Mouse (Mus musculus) adrenal gland, adult 2 months (tissue): ENCODE results near the gene Nhej1. TPM values are rescaled to one million over a fixed set of nuclear protein-coding genes. Genes with fewer than 3 reads are reported as not detected.

Experiments used
- DNase-seq: peaks from one replicate; pipeline ENCODE4 v3.0.0; 2021
- polyA plus RNA-seq: library from polyadenylated mRNA; depleted of rRNA; stranded (reverse); fragments of >200 nt; gene quantifications from 2 replicates; pipeline ENCODE4 v1.2.3, GENCODE M21; 2012
- total RNA-seq, 2 experiments: library from RNA; stranded (reverse); gene quantifications; 2 replicates each; pipeline ENCODE4 v1.2.3; 2021

Nhej1 gene
- total and polyA plus RNA-seq, 3 experiments = 3.5 to 8.8 (median 5.7) TPM

DNA sequence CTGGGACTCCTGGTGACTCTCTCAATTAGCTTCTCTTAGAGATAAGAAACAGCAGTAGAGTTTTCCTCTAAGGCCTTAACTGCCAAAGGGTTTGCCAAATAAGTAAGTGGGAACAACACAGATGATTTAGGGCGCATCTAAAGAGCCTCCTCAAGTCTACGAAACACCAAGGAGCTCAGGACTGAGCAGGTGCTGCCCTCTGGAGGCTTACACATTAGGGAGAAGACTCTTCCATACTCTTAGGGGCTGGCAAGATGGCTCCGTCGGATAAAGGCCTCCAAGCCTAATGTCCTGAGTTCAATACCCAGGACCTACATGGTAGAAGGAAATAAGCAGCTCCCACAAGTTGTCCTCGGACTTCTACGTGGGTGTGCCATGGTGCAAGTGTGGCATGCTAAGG is 151.4 kb downstream of the Nhej1 start:
- DNase-seq = no peak

DNA sequence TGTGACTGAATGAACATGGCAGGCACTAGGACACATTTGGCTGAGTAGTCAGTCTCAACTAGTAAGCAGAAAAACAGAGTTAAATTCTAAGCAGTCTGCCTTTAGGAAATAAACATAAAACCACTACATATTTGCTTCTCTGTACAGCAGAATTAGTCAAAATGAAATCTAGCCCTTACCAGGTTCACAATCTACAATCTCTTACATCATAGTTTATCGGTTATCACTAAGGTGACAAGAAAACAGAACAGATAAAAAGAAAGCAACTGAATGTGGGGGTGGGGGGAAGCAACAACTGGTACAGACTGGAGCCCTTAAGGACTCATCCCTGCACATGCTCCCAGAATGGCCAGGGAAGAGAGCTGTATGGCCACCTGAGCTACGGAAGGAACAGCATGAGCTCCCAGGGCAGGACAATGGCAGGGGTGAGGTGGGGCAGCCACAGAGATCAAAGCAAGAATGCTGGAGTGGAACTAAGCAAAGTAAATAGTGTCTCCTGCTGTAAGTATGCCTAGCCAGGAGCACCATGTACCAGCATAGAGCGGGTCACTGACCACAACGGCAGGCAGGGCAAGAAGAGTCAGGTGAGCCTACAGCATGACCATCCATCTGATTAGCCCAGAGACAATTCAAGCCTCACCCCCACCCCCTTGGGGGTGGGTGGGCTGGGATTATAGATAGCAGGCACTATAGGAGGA is 153.5 kb downstream of the Nhej1 start:
- DNase-seq = no peak

DNA sequence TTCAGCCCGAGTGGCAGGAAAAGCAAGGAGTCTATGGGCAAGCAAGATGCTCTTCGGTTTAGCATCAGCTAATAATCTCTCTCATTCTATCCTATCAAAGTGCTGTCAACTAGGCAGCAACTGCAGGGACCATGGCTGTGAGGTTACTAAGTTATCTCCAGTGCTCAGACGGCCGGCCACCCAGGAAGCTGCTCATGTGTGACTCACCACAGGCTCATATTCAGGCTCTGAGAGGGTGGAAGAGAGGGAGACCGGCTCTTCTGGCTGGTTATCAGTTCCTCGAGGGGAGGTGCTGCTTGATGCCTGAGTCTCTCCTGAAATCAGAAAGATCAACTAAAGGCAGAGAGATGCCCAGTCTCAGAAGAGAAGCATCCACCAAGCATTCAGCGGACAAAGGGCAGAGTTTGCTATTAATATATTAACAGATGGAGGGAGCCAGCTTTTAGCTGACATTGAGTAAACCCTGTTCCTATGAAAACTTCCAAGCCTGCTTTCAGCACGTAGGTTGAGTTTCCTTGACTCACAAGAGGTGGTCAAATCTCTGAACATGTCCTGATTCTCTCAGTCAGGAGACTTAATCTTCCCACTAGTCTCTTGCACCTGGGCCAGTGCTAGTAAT is 156.9 kb downstream of the Nhej1 start:
- peak; percentile 14 for DNase-seq

DNA sequence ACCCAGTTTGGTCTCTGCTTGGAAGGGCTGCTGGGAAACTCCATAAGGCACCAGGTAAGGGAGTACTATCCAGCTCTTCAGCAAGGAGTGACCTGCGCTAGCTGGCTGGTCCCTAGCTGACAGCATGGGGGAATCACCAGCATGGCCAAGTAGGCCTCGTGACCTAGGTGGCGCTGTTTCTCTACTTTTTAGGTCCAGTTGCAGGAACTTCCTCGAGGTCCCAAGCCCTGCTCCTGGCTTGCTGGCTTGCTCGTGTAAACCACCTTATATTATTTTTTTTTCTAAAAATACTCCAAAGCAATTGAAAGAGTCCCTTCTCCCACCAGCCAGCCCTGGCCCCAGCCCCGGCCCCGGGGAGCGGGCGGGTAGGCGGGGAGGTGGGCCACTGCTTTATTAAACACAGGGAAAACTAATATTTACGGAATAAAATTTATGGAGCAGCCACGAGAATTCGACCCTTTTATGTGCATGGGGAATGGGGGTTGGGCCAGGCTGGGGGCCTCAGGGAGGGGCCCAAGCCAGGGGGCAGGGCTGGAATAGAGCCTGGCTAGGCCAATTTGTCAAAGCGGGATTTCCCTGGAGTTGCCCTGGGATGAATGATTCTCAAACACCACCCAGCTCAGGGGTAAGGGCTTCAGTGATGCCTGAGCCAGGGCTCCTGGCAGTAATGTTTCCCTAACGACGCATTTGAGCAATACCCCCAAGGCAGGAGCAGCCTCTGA is 160.3 kb downstream of the Nhej1 start:
- peak; percentile 75 for DNase-seq

DNA sequence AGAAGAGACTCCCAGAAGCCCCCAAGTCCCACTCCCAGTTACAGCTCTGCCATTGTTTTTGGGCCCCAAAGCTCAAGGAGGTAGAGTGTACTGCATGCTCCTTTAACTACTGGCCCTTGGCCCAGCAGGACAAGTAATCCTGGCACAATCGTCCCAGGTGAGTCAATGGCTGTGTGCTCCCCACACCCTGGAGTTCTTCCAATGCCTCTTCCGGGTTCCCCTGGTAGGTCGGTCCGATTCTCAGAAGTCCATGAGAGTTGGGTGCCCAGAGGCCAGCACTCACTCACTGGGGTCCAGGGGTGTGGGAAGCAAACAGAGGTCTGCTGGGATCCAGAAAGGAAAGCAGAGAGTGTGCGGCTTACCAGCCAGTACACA is 162.2 kb downstream of the Nhej1 start:
- DNase-seq = no peak

DNA sequence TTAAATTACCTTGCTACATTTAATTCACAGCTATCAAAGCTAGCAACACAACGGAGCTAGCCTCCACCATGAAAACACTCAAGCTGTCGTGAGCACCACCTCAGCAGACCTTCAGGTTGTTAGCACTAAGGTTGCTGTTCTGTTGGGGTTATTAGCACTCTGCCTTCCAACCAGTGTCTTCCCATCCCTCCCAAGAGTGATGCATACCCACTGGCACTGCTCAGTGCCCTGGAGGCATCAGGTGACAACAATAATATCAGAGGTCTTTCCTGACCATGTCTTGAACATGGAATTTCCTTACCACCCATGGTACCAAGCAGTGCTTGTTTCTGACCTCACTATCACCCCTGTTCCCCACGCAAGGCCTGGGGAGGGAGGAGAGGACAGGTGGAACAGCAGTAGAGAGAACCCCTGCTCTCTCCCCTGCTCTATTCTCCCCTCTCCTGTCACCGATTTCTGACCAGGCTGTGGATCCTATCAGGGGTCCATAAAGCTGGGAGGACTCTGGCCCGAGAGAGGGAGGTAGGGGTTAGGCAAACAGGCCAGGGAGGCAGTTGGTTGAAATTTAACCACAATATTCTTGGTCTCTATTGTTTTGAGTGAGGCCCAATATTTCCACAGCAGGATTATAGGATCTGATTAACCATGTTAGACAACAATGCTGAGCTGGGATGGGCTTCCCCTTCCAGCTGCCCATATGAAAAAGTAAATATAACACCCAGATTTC is 162.7 kb downstream of the Nhej1 start:
- DNase-seq = no peak

DNA sequence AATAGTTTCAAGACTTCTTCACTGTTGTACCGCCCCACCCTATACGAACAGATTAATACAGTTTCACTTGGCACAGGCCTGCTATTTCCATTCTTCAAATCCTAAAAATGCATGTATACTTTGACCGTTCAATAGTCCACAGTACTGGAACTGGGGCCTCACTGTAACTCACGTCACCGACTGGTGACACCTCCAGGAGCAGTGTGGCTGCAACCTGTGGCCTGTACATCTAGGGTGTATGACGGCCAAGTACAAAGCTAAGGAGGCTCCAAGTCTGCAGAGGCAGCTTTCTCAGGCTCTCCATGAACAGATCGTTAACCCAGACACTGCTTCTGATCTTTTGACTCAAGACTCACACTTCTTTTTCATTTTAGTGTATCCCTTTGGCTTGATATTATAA is 163.3 kb downstream of the Nhej1 start:
- no peak for DNase-seq

DNA sequence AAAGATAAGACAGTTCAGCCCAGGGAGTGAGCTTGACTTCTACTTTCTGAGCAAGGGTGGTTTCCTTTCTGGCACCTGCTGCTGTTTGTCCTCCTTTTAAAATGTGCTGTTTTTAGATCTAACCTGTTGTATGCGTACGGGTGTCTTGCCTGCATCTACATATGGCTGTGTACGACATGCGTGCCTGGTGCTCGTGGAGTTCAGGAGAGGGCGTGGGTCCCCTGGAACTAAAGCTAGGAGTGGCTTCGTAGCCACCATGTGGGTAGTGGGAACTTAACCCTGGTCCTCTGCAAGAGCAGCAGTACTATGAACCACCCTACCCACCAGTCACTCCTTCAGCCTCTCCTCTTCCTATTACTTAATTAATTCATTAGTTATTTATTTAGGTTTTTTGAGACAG is 164.9 kb downstream of the Nhej1 start:
- DNase-seq = no peak

DNA sequence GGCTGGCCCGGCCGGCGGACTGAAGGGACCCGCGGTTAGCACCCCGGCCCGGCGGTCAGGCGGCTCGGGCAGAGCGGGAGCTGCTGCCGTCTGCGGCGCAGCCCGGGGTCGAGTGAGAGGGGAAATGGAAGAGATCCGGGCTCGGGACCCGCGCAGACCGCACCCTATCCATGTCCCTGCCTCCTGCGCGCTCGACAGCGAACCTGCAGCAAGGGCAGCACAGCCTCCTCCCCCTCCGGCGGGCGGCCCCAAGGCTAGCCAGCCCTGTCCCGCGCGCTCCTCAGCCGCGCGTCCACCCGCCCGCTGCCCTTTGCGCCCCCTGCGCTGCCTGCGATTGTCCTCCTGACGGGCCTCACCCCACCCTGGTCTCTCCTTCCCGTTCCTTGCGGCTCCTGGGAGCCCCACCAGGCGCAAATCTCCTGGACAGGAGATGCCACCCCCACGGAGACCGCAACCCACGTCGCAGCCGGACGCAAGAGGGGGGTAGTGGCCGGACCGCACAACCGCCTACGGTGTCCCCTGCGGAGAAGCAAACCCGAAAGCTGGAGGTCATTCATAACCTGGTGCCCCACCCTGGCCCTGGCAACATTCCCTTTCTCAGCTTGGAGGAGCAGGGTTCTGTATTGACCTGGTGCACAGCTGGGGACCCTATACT is 173.3 kb downstream of the Nhej1 start, which contains the start of gene Ihh:
TSS of gene Ihh (minus strand) at position 117 of the 655 bp plus-strand sequence.
- DNase-seq = peak; percentile 10

DNA sequence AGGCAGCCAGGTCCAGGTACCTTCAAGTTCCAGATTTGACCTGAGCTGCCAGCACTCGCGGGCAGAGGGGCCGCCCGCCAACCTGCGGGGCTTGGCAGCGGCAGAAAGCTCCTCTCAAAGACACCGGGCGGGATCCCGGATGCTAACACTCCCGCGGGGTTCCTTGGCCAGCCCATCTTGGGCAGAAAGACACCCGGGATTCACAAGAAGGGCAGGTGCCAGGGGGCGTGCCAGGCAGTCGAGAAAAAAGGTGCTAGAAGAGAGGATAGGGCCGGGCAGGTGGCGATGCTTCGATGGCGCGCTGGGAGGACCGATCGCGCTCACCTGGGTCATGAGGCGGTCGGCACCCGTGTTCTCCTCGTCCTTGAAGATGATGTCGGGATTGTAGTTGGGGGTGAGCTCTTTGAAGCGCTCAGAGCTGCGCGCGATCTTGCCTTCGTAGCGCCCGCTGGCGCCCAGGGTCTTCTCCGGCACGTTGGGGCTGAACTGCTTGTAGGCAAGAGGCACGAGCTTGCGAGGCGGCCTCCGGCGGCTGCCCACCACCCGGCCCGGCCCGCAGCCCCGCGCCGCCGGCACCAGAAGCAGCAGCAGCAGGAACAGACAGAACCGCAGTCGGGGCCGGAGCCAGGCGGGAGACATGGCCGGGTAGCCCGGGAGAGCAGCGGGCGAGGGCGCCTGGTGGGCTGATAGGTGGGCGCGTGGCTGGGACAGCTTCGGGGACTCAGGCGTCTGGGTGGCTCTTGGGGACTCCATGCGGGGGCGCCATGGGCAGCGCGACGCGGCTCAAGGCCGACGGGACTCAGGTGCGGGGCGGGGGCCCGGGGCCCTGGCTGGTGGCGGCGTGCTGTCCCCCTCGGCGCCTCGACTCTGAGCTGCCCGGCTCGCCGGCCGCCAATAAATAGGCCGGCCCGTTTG is 174.2 kb downstream of the Nhej1 start:
- DNase-seq = peak; percentile 10

DNA sequence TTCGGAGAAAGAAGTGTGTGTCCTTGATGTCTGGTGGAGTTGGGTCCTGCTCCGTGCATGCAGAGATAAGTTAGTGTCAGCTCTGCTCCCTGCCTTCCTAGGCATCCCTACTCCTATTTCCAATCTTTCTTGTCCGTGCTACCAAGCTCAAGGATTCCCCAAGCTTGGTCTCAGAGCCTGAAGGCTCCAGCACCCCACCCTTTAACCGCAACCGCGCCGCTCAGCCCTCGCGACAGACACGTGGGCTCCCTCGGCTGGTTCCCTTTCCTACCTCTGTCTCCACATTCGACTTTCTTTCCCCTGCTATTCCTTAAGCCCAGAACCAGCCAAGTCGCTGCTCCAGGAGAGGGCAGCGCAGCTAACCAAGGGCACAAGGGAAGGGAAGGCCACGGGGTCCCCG is 174.9 kb downstream of the Nhej1 start:
- DNase-seq = peak; percentile 5

DNA sequence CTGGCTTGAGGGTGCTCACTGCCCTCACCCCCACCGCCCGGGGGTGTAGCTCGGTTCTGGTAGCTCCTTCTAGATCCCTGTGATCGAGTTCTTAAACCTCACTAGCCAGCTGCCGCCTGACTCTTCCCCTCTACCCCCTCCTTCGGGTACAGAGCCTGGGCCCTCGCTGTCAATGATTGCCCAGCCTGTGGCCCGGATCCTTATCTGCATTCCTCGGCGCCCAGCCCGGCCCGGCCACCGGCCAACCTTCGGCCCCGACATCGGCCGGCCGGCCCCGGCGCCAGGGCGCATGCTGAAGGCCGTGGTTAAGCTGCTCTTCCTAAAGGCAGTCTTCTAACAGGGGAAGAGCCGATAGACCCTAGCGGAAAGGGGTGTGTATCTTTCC is 175.3 kb downstream of the Nhej1 start:
- DNase-seq = peak; percentile 67

DNA sequence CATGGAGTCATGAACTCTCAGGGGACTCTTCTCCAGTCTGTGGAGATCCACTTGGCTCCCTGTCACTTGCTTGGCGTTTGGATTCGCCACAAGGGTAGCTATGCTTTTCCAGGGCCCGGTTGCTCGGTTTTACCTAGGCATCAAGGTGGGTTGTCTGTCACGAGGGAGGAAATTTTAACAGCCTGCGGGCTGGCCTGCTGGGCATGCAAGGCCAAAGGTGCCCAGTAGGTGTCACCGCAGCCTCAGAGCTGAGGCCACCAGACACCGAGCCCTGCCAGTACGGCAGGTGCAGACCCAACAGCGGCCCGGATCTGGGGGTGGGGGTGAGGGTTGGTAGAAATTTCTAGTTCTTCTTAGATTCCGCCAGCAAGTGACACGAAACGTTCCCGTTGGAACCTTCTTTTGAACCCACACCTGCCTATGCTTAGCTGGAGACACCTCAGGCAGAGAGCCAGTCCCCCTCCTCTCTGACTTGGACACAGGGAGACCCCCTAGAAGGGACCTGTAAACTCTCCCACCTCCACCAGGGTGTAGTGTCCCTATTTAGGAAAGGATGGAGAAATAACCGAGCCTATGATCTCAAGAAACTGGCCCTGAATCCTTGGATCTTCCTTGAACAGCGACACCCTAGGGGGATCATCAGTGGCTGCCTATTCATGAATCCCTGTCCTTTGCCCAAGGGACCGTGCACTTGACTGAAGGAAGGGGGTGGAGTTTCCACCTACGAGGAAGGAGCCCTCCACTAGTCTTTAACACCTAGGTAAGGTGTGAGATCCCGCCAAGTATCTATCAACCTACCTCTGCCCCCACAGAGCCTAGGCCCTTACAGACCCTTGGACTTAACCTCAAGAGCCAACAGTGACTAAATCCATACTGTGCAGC is 176.0 kb downstream of the Nhej1 start:
- peak; percentile 75 for DNase-seq

DNA sequence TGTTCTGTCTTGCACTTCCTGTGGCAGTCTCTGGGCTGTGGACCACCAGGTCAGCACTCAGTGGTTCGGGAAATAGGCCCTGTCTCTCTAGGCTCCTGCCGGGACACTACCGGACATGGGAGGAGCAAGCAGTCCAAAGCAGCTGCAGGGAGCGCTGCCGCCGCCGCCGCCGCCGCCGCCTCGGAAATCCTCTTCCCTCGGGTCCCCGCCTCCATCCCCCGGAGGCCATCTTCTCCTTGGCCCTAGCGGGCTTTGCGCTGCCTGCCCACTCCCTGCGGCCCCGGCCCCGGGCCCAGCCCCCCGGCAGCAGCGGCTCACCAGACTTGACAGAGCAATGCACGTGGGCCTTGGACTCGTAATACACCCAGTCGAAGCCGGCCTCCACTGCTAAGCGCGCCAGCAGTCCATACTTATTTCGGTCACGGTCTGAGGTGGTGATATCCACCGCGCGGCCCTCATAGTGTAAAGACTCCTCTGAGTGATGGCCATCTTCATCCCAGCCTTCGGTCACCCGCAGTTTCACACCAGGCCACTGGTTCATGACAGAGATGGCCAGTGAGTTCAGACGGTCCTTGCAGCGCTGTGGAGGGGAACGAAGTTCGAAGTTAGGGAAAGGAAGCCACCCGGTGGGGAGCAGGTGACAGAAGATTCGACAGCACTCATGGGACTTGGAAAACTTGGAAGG is 176.9 kb downstream of the Nhej1 start:
- peak; percentile 51 for DNase-seq

DNA sequence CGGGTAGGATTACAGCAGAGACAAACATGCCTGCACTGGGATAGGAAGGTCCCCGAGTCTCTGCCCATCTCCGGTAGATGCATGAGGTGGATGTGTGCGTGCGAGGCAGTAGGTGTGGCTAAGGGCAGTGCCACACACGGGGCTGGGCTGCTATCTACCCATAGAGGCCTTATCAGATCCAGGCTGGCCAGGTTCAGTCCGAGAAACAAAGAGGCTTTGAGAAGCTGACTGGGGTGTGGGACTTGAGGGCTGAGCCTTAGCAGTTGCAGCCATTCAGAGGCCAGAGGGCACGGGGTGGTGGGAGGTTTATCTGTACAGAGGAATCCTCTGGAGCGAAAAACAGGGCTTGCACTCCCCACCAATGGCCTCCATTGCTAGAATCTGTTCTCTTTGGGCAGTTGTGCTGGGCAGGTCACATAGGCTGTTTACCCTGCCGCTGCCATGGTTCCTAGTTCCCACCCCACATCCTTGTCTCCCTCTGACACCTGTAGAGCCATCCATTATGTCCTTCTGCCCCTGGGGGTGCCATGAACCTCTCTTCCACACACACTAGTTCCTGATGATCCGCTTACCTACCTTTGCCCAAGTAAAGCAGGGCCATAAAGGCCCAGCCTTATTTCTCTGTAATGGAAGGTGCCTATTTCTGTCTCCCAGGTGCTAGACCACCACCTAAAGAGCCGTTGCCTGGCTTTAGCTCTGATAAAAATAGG is 183.2 kb downstream of the Nhej1 start:
- DNase-seq = no peak

DNA sequence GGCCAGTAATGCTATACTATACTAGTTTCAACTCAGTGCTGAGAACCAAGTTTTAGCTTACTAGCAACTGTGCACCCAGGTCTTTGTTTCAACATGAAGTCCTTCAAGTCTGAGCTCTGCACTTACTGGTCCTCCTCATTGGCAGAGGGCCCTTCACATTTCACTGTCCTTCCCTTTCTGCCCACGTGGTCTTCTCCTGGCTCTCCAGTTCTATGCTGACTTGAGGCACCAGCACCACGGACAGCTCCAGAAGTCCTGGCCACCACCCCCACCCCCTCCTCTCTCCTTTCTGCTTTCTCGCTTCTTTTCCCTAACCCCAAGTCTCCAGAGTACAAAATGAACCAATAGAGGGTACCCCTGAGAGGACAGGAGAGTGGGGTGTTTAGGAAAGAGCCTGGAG is 185.2 kb downstream of the Nhej1 start:
- DNase-seq = no peak

DNA sequence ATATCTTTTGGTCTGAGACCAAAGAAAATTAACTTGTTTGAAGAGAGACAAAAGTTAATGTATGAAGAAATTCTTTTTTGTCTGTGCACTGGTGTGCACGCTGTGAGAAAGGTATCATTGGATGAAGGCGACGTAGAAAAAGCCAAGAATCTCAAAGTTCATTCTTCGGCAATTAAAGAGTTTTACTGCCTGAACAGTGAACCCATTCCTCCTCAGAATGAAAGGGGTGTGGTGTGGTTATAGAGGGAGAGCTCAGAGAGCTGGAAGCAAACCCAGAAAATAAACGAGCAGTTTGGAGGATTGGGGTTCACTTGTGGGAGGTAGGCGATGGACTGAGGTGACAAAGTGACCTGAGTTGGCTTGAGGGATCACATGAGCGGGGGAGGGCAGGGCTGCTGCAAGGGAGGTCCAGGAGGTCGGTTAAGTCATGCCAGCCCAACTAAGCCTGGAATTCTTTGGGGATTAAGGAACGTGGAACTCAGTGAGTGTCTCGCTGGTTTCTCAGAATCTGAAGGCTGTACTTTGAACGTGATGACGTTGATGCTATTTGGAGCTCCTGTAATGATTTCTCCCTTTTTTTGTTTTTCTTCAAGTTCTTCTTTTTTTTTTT is 188.7 kb downstream of the Nhej1 start:
- DNase-seq = no peak

DNA sequence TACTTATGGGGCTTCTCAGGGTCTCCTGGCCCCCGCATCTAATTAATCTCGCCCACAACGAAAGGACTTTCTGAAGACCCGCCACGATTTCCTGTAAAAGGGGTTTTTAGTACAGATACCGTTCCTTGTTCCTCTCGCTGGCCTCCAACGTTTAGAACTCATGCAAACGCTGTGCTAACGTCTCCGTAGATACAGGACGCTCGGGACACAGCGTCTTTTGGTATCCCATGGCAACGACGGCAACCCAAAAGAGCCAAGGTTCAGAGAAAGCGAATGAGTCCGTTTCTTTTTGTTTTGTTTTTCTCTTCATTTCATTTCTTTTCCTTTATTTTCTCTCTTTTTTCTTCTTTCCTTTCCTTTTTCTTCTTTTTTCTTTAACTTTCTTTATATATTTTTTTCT is 189.6 kb downstream of the Nhej1 start, which contains the start of gene Cfap65:
TSS of gene Cfap65 (minus strand) at position 198 of the 400 bp plus-strand sequence.
- DNase-seq = peak; percentile 57
